Mouse (Mus musculus) retina, adult 2 months (tissue): ENCODE data around the gene Ctsz.
A peak's percentile ranks its signal among the peaks of the same experiment; 100 is the strongest.

Source experiments
- DNase-seq: peaks from one replicate; pipeline ENCODE4 v3.0.0-alpha.2; 2012; ENCODE audit warnings: low read depth, low spot score

The Ctsz gene

GRCm38 (mm10) chr2:174438737-174439449 is at the start of gene Ctsz:
TSS of gene Ctsz (minus strand) at chr2:174439039.
- DNase-seq = no peak

- no peak for DNase-seq
Observed at GRCm38 (mm10) chr2:174487005-174487404, 48.2 kb upstream of the Ctsz start.

- DNase-seq = no peak
Observed at GRCm38 (mm10) chr2:174478746-174479145, 39.9 kb upstream of the Ctsz start.

GRCm38 (mm10) chr2:174477543-174478319 is 38.9 kb upstream of the Ctsz start:
- DNase-seq = no peak

- no peak for DNase-seq
Observed at GRCm38 (mm10) chr2:174473550-174473927, 34.7 kb upstream of the Ctsz start.

GRCm38 (mm10) chr2:174472818-174473549 is 34.1 kb upstream of the Ctsz start, which contains the start of gene Prelid3b:
TSS of gene Prelid3b (minus strand) at chr2:174473081.
- peak; percentile 98 for DNase-seq

- no peak for DNase-seq
Observed at GRCm38 (mm10) chr2:174472407-174472806, 33.6 kb upstream of the Ctsz start.

- no peak for DNase-seq
Observed at GRCm38 (mm10) chr2:174470786-174471405, 32.1 kb upstream of the Ctsz start.

- no peak for DNase-seq
Observed at GRCm38 (mm10) chr2:174470333-174470732, 31.5 kb upstream of the Ctsz start.

GRCm38 (mm10) chr2:174463789-174464523 is 25.1 kb upstream of the Ctsz start, which contains the start of gene Atp5e:
TSS of gene Atp5e (minus strand) at chr2:174464105.
- DNase-seq = peak; percentile 82

- no peak for DNase-seq
Observed at GRCm38 (mm10) chr2:174463370-174463769, 24.5 kb upstream of the Ctsz start.

- DNase-seq = no peak
Observed at GRCm38 (mm10) chr2:174459365-174459764, 20.5 kb upstream of the Ctsz start.

- DNase-seq = no peak
Observed at GRCm38 (mm10) chr2:174453681-174454080, 14.8 kb upstream of the Ctsz start.

- no peak for DNase-seq
Observed at GRCm38 (mm10) chr2:174450353-174450752, 11.5 kb upstream of the Ctsz start, which contains the start of gene Tubb1. TSS of gene Tubb1 (plus strand) at chr2:174450695.

- DNase-seq = no peak
Observed at GRCm38 (mm10) chr2:174448405-174448804, 9.6 kb upstream of the Ctsz start.

- no peak for DNase-seq
Observed at GRCm38 (mm10) chr2:174446905-174447304, 8.1 kb upstream of the Ctsz start.

- no peak for DNase-seq
Observed at GRCm38 (mm10) chr2:174446492-174446891, 7.7 kb upstream of the Ctsz start.

GRCm38 (mm10) chr2:174445018-174445417 is 6.2 kb upstream of the Ctsz start:
- no peak for DNase-seq

GRCm38 (mm10) chr2:174444359-174444758 is 5.5 kb upstream of the Ctsz start:
- DNase-seq = no peak

- DNase-seq = no peak
Observed at GRCm38 (mm10) chr2:174443046-174443445, 4.2 kb upstream of the Ctsz start.

GRCm38 (mm10) chr2:174442460-174442859 is 3.6 kb upstream of the Ctsz start:
- no peak for DNase-seq
